17 mouse cellular contexts compared by ENCODE assay signal in genomic region chr9:87202431-87202830, GRCm38 (mm10). TPM values are rescaled to one million over a fixed set of nuclear protein-coding genes. Genes with fewer than 3 reads are reported as not detected.
DNase-seq lines count a peak whose midpoint lies in the region; TF ChIP-seq lines count a peak whose summit lies in the region.
"Had no signal": no experiment of that assay in that cellular context is flagged by ENCODE, and none has a peak within 500 bp of the region (broad histone marks: within the 10 kb centered on the region; RNA-seq: fewer than 3 reads in every experiment).

No protein-coding gene starts in this region.

- no peaks in the 10 kb centered on the region for H3K27me3 ChIP-seq in embryonic facial prominence, embryonic 10.5 days (replicated peaks; ENCODE audit: low read depth, poor library complexity, severe bottlenecking)
- H3K27me3 ChIP-seq: heart, embryonic 12.5 days; hindbrain, embryonic 12.5 days; liver, embryonic 15.5 days; neural tube, embryonic 13.5 days had no signal

- WGBS in embryonic facial prominence, embryonic 10.5 days = 94% methylated on average over 6 of the region's 6 CpGs

- H3K4me3 ChIP-seq in embryonic facial prominence, embryonic 10.5 days = no peak overlapping the region
- H3K4me3 ChIP-seq: heart, embryonic 12.5 days; hindbrain, embryonic 12.5 days; liver, embryonic 15.5 days; neural tube, embryonic 13.5 days had no signal

- peaks cover 85% of the 10 kb centered on the region for H3K36me3 ChIP-seq in embryonic facial prominence, embryonic 10.5 days (replicated peaks)

- H3K27ac ChIP-seq in embryonic facial prominence, embryonic 10.5 days (replicated peaks) = no peak overlapping the region
- H3K27ac ChIP-seq: hindbrain, embryonic 12.5 days; liver, embryonic 15.5 days; neural tube, embryonic 13.5 days had no signal

- H3K9me3 ChIP-seq in embryonic facial prominence, embryonic 10.5 days = no peaks in the 10 kb centered on the region
- H3K9me3 ChIP-seq: heart, embryonic 12.5 days; hindbrain, embryonic 12.5 days; liver, embryonic 15.5 days; neural tube, embryonic 13.5 days had no signal

- DNase-seq in layer of hippocampus, adult 11-12 months (ENCODE audit: low spot score) = peak; percentile 30
- no peak for DNase-seq in layer of hippocampus, postnatal 25 days (ENCODE audit: extremely low spot score in 1 of 2, low spot score in 1 of 2)
- DNase-seq in brain, adult 2 months (ENCODE audit: low read depth, low spot score) = peak; percentile 82
- DNase-seq in brain, embryonic 14.5 days (ENCODE audit: low read depth) = peak; percentile 16
- DNase-seq in layer of hippocampus, postnatal 14 days (ENCODE audit: low spot score in 2 of 2) = peak; percentile 21 to 54
- DNase-seq in embryonic facial prominence, embryonic 10.5 days (ENCODE audit: low spot score) = no peak
- no peak for DNase-seq in lung, postnatal 36 days
- DNase-seq: adrenal gland, adult 8-10 months; cerebellum, postnatal 10 days; heart, postnatal 14 days; kidney, adult 18-20 months; kidney, postnatal 10 days; midbrain, embryonic 14.5 days had no signal

- no peaks in the 10 kb centered on the region for H3K4me1 ChIP-seq in embryonic facial prominence, embryonic 10.5 days
- H3K4me1 ChIP-seq: heart, embryonic 12.5 days; hindbrain, embryonic 12.5 days; liver, embryonic 15.5 days; neural tube, embryonic 13.5 days had no signal

- no peak for TF ChIP-seq CTCF in brain, embryonic 14.5 days (IDR thresholded peaks at IDR 0.05; ENCODE audit: borderline replicate concordance, extremely low read depth, insufficient read depth, insufficient read length)

- TF ChIP-seq POLR2A in brain, embryonic 14.5 days (IDR thresholded peaks at IDR 0.05; ENCODE audit: borderline replicate concordance, extremely low read depth, insufficient read depth, insufficient read length, poor library complexity, severe bottlenecking) = no peak

RNA-seq across cellular contexts. Expression of gene Cep162, which starts 52.9 kb away (rescaled TPM):
- total RNA-seq in layer of hippocampus, postnatal 25 days (2021) = 10 to 100 TPM in 1 of 2 experiments, 1 to 10 TPM in 1; 7.6 to 11.4 TPM
- 6.3 and 8.8 TPM in 2 replicates for polyA plus RNA-seq in brain, embryonic 14.5 days (2012; rRNA removed)
- total RNA-seq in layer of hippocampus, postnatal 14 days (2021) = 10 to 100 TPM in 1 of 2 experiments, 1 to 10 TPM in 1; 6.2 to 10.3 TPM
- 9.1 and 11.2 TPM in 2 replicates for polyA plus RNA-seq in embryonic facial prominence, embryonic 10.5 days (2016; fragmentation: Nextera tagmentation; extraction: Ambion mirVana)

RNA-seq across cellular contexts. Expression of gene Mrap2, which starts 58.3 kb away (rescaled TPM):
- total RNA-seq in layer of hippocampus, postnatal 25 days (2021) = 1 to 10 TPM; 2.6 to 4.3 TPM
- polyA plus RNA-seq in brain, embryonic 14.5 days (2012; rRNA removed) = 0.54 and 0.92 TPM in 2 replicates
- total RNA-seq in layer of hippocampus, postnatal 14 days (2021) = 1 to 10 TPM; 4.7 to 4.9 TPM
- 0.13 TPM in 1 of 2 replicates, not detected in the other for polyA plus RNA-seq in embryonic facial prominence, embryonic 10.5 days (2016; fragmentation: Nextera tagmentation; extraction: Ambion mirVana)
- polyA plus RNA-seq: heart, embryonic 12.5 days; liver, embryonic 15.5 days had no signal

Comparison
In these comparisons a context has a peak if more than half of its experiments do, and no peak if none do; other contexts are left out.
1. DNase-seq: peak in layer of hippocampus, adult 11-12 months (single experiment), brain, adult 2 months (single experiment), brain, embryonic 14.5 days (single experiment) and layer of hippocampus, postnatal 14 days (2 of 2); none in layer of hippocampus, postnatal 25 days (0 of 2), embryonic facial prominence, embryonic 10.5 days (single experiment) and lung, postnatal 36 days (single experiment).